Mouse (Mus musculus) liver, adult 2 months (tissue): ENCODE data around the gene Hpcal4.

Experiments
- CTCF ChIP-seq: fragments of 200-500 bp; IDR thresholded peaks from 2 replicates; pipeline ENCODE4 v1.5.1; 2011; ENCODE audit warnings: low read depth, low read length, control low read depth
- POLR2A ChIP-seq: fragments of 200-500 bp; IDR thresholded peaks from 2 replicates; pipeline ENCODE4 v1.6.1; 2011; ENCODE audit warnings: low read length, control low read depth; ENCODE audit not compliant: insufficient read depth; ENCODE audit errors: extremely low read depth

DNA sequence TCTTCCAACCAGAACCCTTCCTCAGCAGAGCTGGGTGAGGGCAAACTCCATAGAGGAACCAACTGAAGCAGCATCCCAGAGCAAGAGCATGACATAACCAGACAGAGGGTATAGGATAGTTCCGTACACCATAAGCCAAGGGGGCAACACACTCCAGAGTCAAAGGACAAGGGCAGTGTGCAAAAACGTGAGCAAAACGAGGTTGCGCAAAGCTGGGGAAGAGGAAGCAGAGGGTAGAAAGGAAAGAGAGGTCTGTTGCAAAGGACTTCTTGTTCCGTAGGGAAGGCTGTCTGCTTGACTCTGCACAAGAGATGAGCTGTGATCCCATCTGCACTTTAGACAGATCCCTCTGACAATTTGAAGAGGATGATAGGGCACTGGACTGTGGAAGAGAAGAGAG lies 24.3 kb downstream of the Hpcal4 start:
- TF ChIP-seq POLR2A (no peak), CTCF (no peak)
